Mouse (Mus musculus) hindbrain, embryonic 16.5 days (tissue): ENCODE measurements at regions not wholly inside any gene's neighbourhood (a gene's known extent, or its start where the extent isn't known, plus 50 kb on each side); places are given as distances from the start of the nearest gene placed in this dataset.

Source experiments
- ATAC-seq: fragments of 200-750 bp; cut with Nextera tagmentation; 2 replicates; pipeline ENCODE4 v1.8.0; 2017; ENCODE audit warnings: moderate TSS enrichment, moderate library complexity
- H3K27ac ChIP-seq: fragments of 300-500 bp; sonication (generic); 2 replicates; pipeline ENCODE4 v1.5.1; 2014; ENCODE audit warnings: low read depth, mild to moderate bottlenecking, control low read depth, low read length, moderate library complexity
- H3K27me3 ChIP-seq: fragments of 300-500 bp; sonication (generic); replicated peaks from 2 replicates; pipeline ENCODE4 v1.6.1; 2014; ENCODE audit warnings: low read length; ENCODE audit not compliant: control insufficient read depth, insufficient read depth
- H3K36me3 ChIP-seq: fragments of 300-500 bp; sonication (generic); 2 replicates; pipeline ENCODE4 v1.6.1; 2014; ENCODE audit warnings: mild to moderate bottlenecking, low read length, moderate library complexity, mixed read lengths; ENCODE audit not compliant: control insufficient read depth, insufficient read depth
- H3K4me1 ChIP-seq: fragments of 300-500 bp; sonication (generic); 2 replicates; pipeline ENCODE4 v1.6.1; 2014; ENCODE audit warnings: low read depth, low read length; ENCODE audit not compliant: control insufficient read depth, insufficient read depth
- H3K4me2 ChIP-seq: fragments of 300-500 bp; sonication (generic); 2 replicates; pipeline ENCODE4 v1.6.1; 2014; ENCODE audit warnings: mild to moderate bottlenecking, low read length, control low read depth, moderate library complexity
- H3K4me3 ChIP-seq: fragments of 300-500 bp; sonication (generic); 2 replicates; pipeline ENCODE4 v1.5.1; 2014; ENCODE audit warnings: mild to moderate bottlenecking, low read length, control low read depth, moderate library complexity
- H3K9ac ChIP-seq: fragments of 300-500 bp; sonication (generic); 2 replicates; pipeline ENCODE4 v1.6.1; 2014; ENCODE audit warnings: low read depth, mild to moderate bottlenecking, control low read depth, low read length, moderate library complexity
- H3K9me3 ChIP-seq: fragments of 300-500 bp; sonication (generic); 2 replicates; pipeline ENCODE4 v1.6.1; 2014; ENCODE audit warnings: mild to moderate bottlenecking, low read length, moderate library complexity; ENCODE audit not compliant: control insufficient read depth
- WGBS: fragments of 180-500 bp; shearing (Covaris S2); extraction: QIAGEN DNeasy Blood & Tissue Kit; methylation state at CpG from one replicate; pipeline ENCODE4 v1.1.7; 2014; 5-methylcytosine and 5-hydroxymethylcytosine counted together

DNA sequence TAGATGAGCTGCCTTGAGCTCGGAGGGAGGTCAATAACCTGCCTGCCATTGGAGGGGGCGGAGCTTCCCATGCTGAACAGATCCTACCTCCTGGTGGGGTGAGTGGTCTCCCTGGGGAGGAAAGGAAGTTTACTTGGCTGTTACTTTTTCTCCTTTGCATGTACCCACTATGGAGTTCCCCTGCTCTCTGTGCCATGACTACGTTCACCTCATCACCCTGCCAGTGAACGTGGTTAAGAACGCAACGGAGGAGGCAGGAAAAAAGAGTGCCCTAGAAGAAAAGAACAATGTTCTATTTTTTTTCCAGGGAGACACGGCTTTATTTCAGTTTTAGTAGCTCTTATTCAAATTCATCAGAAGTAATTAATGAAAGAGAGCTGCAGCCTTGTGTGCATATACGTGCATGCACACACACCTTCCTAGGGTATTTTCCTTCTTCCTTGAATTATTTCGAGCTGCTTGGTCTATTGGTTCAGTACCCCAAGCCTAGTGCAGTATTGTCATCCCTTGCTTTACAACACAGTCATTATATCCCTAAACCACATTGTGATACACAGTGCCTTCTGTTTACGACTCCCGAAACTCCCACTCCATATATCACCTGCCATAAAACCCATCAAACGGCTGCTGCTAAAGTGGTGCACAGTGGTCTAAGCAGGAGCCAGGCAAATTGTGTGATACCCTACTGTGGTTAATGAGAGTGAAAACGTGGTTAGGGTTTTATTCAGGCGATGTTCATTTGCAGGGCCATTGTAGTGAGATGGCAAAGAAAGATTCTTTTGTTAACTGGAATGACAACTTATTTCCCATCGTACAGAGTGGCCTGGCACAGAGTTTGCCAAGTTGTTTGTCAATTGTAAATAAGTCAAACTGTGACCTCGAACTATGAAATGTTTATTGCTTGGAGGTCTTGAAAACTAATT is 608.0 kb downstream of the Bcl11a start:
- H3K4me3 ChIP-seq, result no peak overlapping the region
- H3K27me3 ChIP-seq, result no peaks in the 10 kb centered on the region
- no peaks in the 10 kb centered on the region for H3K4me1 ChIP-seq
- WGBS, result 53% methylated on average over 16 of the region's 16 CpGs
- H3K9ac ChIP-seq, result no peak overlapping the region
- no peaks in the 10 kb centered on the region for H3K9me3 ChIP-seq
- peak; percentile 50; the same call in 1 of the 2 replicates for ATAC-seq
- H3K36me3 ChIP-seq, result no peaks in the 10 kb centered on the region
- H3K27ac ChIP-seq, result no peak overlapping the region
- no peak overlapping the region for H3K4me2 ChIP-seq

GRCm38 (mm10) chr11:24688160-24688782 is 610.4 kb downstream of the Bcl11a start:
- WGBS, result 86% methylated on average over 2 of the region's 2 CpGs

DNA sequence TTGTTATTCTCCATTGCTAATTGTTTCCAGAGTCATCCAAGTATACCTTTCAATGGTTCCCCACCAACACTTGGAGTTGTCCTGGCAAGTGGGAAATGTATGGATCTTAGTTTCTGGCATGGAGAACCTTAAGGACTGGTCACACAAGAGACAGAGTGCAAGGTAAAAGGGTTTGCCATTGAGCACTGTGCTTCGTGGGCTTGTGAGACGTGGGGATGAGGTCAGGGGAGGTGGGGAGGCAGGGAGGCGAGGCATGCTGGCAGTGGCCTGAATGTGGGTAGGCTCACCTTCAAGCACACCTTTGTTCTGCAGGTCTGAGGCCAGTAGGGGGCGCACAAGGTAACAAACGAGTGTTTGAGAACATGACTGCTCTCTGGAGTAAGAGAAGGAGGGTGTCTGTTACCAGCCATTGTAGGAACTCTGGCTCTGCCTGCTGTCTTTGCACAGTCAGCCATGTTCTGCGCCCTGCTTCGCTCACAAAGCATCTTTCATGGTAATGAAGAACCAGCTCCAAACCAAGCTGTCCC is 612.0 kb downstream of the Bcl11a start:
- Histone ChIP-seq H3K4me1 (no peaks in the 10 kb centered on the region), H3K9ac (no peak overlapping the region), H3K27ac (no peak overlapping the region), H3K9me3 (no peaks in the 10 kb centered on the region), H3K4me3 (no peak overlapping the region), H3K36me3 (no peaks in the 10 kb centered on the region), H3K4me2 (no peak overlapping the region), H3K27me3 (no peaks in the 10 kb centered on the region)
- ATAC-seq, result no peak
- WGBS, result 47% methylated on average over 7 of the region's 7 CpGs

More at GRCm38 (mm10) chr11:24688160-24688782, 610.4 kb downstream of the Bcl11a start:
- no peak overlapping the region for H3K4me2 ChIP-seq
- H3K27me3 ChIP-seq, result no peaks in the 10 kb centered on the region
- no peak overlapping the region for H3K27ac ChIP-seq
- ATAC-seq, result no peak
- no peaks in the 10 kb centered on the region for H3K9me3 ChIP-seq
- H3K9ac ChIP-seq, result no peak overlapping the region
- H3K36me3 ChIP-seq, result no peaks in the 10 kb centered on the region
- H3K4me1 ChIP-seq, result no peaks in the 10 kb centered on the region
- no peak overlapping the region for H3K4me3 ChIP-seq

DNA sequence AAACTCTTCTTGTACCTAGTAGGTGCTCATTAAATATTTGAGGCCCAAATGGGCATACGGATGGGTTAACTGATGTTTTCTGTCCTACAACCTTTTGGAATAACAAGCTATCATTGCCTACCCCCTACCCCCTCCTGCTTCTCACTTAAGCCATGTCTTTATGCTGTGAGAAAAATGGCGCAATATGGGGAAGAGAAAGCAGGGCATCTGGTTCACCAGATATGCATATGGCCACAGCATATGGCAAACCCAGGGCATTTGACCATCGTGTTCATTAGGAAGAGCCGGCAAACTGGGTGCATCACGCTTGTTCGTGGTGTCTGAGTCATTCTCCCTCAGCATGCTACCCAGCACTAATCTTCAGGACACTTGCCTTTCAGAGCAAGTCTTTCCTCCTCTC is 616.1 kb downstream of the Bcl11a start:
- no peak for ATAC-seq

DNA sequence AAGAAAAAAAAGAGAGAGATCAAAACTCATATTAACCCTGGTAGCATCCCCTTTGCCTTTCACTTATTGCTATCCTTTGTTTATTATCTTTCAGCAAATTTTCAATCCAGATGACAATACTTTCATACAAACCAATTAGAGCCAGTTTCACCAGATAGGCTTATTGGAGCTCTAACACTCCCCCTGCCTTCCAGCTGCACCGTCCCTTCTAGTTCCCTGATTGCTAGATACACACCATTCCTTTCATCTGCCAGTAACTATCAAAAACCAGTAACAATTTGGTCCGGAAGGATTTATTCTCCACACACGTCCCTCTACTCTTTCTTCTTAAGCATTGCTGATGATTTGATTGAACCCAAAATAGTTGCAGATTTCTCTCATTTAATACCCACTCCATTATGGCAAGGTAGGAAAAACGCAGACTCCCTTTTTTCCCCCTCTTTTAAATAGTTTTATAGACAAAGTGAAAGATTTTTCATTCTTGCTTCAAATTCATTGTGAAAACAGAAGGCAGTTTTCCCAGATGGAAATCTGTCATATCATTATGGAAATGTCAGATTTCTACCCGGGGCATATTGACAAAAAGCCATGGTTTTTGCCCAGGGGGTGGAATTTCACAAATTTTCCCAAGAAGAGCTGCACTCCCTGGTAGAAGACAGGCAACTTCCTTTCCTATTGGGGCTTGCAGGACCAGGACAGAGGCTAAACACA is 617.3 kb downstream of the Bcl11a start:
- no peaks in the 10 kb centered on the region for H3K9me3 ChIP-seq
- no peak overlapping the region for H3K4me3 ChIP-seq
- 58% methylated on average over 5 of the region's 5 CpGs for WGBS
- no peaks in the 10 kb centered on the region for H3K27me3 ChIP-seq
- no peak overlapping the region for H3K27ac ChIP-seq
- H3K4me1 ChIP-seq, result no peaks in the 10 kb centered on the region; the same call in 1 of the 2 replicates
- H3K9ac ChIP-seq, result no peak overlapping the region
- H3K36me3 ChIP-seq, result no peaks in the 10 kb centered on the region
- no peak overlapping the region for H3K4me2 ChIP-seq
- ATAC-seq, result no peak

More for the DNA sequence above, 616.1 kb downstream of the Bcl11a start:
- no peak overlapping the region for H3K4me3 ChIP-seq
- H3K4me1 ChIP-seq, result no peaks in the 10 kb centered on the region; the same call in 1 of the 2 replicates
- no peaks in the 10 kb centered on the region for H3K9me3 ChIP-seq
- no peaks in the 10 kb centered on the region for H3K27me3 ChIP-seq
- H3K9ac ChIP-seq, result no peak overlapping the region
- H3K36me3 ChIP-seq, result no peaks in the 10 kb centered on the region
- H3K4me2 ChIP-seq, result no peak overlapping the region
- 69% methylated on average over 6 of the region's 6 CpGs for WGBS
- no peak overlapping the region for H3K27ac ChIP-seq

GRCm38 (mm10) chr11:24696561-24696960 is 618.7 kb downstream of the Bcl11a start:
- Histone ChIP-seq H3K27ac (no peak overlapping the region), H3K9ac (no peak overlapping the region), H3K36me3 (no peaks in the 10 kb centered on the region), H3K27me3 (no peaks in the 10 kb centered on the region), H3K9me3 (no peaks in the 10 kb centered on the region), H3K4me3 (no peak overlapping the region), H3K4me2 (no peak overlapping the region), H3K4me1 (no peaks in the 10 kb centered on the region; the same call in 1 of the 2 replicates)
- 54% methylated on average over 7 of the region's 7 CpGs for WGBS
- no peak for ATAC-seq

DNA sequence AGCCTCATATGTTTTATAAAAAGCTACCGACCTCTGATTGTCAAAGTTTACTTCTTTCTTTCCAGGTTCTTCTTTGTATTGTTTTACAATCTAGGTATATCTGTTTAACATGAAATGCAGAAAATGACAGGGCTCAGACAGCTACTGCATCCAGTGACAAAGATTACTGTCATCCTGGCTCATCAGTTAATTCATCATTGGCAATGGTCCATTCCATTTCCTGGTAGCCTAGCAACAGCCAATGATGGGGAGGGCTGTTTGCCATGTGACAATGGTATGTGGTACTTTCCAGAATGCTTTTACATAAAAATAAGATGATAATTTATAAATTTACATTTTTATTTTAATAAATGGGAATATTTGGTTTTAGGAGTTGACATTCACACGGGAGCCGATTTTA is 630.9 kb downstream of the Bcl11a start:
- Histone ChIP-seq H3K4me2 (no peak overlapping the region), H3K36me3 (no peaks in the 10 kb centered on the region)
- peak; percentile 65; the same call in 1 of the 2 replicates for ATAC-seq

GRCm38 (mm10) chr11:24716539-24717287 is 638.9 kb downstream of the Bcl11a start:
- Histone ChIP-seq H3K4me1 (peaks cover 4% of the 10 kb centered on the region; the same call in 1 of the 2 replicates), H3K9ac (no peak overlapping the region; the same call in 1 of the 2 replicates), H3K4me3 (no peak overlapping the region), H3K27me3 (no peaks in the 10 kb centered on the region), H3K36me3 (no peaks in the 10 kb centered on the region), H3K9me3 (no peaks in the 10 kb centered on the region), H3K27ac (no peak overlapping the region), H3K4me2 (peak overlapping the region; percentile 39)
- 0 out of 2 replicates have a peak, but pooled peaks have one; percentile 60 for ATAC-seq
- 40% methylated on average over 12 of the region's 12 CpGs for WGBS

More for the DNA sequence above, 630.9 kb downstream of the Bcl11a start:
- WGBS, result 52% methylated on average over 3 of the region's 3 CpGs
- no peak overlapping the region for H3K27ac ChIP-seq
- H3K4me1 ChIP-seq, result no peaks in the 10 kb centered on the region
- no peaks in the 10 kb centered on the region for H3K27me3 ChIP-seq
- H3K9me3 ChIP-seq, result no peaks in the 10 kb centered on the region
- no peak overlapping the region for H3K4me3 ChIP-seq
- H3K9ac ChIP-seq, result no peak overlapping the region
